Mouse (Mus musculus) MEL (cell line): Measurements from ENCODE around the gene Gm47791. TPM values are rescaled to one million over a fixed set of nuclear protein-coding genes. Genes with fewer than 3 reads are reported as not detected.
A peak's percentile ranks its signal among the peaks of the same experiment; 100 is the strongest.

Experiments used
- DNase-seq: peaks from one replicate; pipeline ENCODE4 v3.0.0; 2011; ENCODE audit warnings: low read depth, low spot score
- H3K27ac ChIP-seq: 2 replicates; pipeline ENCODE4 v1.5.1; 2012; ENCODE audit warnings: low read depth, mild to moderate bottlenecking, control low read depth, low read length, moderate library complexity; ENCODE audit not compliant: control insufficient read depth
- H3K27me3 ChIP-seq, 2 experiments: fragments of 150-350 bp in 1 of 2; sonication (generic) in 1 of 2; 2 replicates each; pipeline ENCODE4 v1.6.1; 2012; ENCODE audit warnings: low read length in 2 of 2, mild to moderate bottlenecking in 2 of 2, improper control_type of control experiment in 1 of 2, moderate library complexity in 1 of 2; ENCODE audit not compliant: insufficient read depth in 2 of 2, control insufficient read depth in 1 of 2
- H3K36me3 ChIP-seq, 2 experiments: 2 replicates each; pipeline ENCODE4 v1.6.1; 2012 to 2014; ENCODE audit warnings: low read length in 2 of 2, improper control_type of control experiment in 1 of 2, inconsistent platforms in 1 of 2, mild to moderate bottlenecking in 1 of 2; ENCODE audit not compliant: insufficient read depth in 2 of 2, control insufficient read depth in 1 of 2
- H3K4me1 ChIP-seq, 2 experiments: fragments of 150-350 bp in 1 of 2; sonication (generic) in 1 of 2; 2 replicates each; pipeline ENCODE4 v1.6.1; 2012; ENCODE audit warnings: low read length in 2 of 2, improper control_type of control experiment in 1 of 2, mild to moderate bottlenecking in 1 of 2; ENCODE audit not compliant: insufficient read depth in 2 of 2, control insufficient read depth in 1 of 2
- H3K4me3 ChIP-seq, 2 experiments: fragments of 150-350 bp in 1 of 2; sonication (generic) in 1 of 2; 2 replicates each; pipeline ENCODE4 v1.5.1; 2012; ENCODE audit warnings: low read depth in 2 of 2, low read length in 2 of 2, mild to moderate bottlenecking in 2 of 2, moderate library complexity in 2 of 2, control low read depth in 1 of 2, improper control_type of control experiment in 1 of 2; ENCODE audit not compliant: control insufficient read depth in 1 of 2, insufficient read depth in 1 of 2
- H3K79me2 ChIP-seq: 2 replicates; pipeline ENCODE4 v1.6.1; 2012; ENCODE audit warnings: mild to moderate bottlenecking, low read length, moderate library complexity; ENCODE audit not compliant: control insufficient read depth, poor library complexity, insufficient read depth
- H3K9ac ChIP-seq: 2 replicates; pipeline ENCODE4 v1.6.1; 2012; ENCODE audit warnings: low read depth, mild to moderate bottlenecking, control low read depth, low read length, moderate library complexity; ENCODE audit not compliant: control insufficient read depth, poor library complexity, severe bottlenecking
- H3K9me3 ChIP-seq: fragments of 150-350 bp; sonication (generic); replicated peaks from 2 replicates; pipeline ENCODE4 v1.6.1; 2012; ENCODE audit warnings: mild to moderate bottlenecking, low read length, improper control_type of control experiment, moderate library complexity; ENCODE audit not compliant: insufficient read depth
- CTCF ChIP-seq, 3 experiments: IDR thresholded peaks in 2 of 3; conservative IDR thresholded peaks in 1 of 3; 2 replicates each; pipeline ENCODE4 v1.5.1; 2011 to 2012; ENCODE audit warnings: low read length in 3 of 3, low read depth in 2 of 3, mild to moderate bottlenecking in 2 of 3, improper control_type of control experiment in 1 of 3, inconsistent platforms in 1 of 3, mixed read lengths in 1 of 3, moderate library complexity in 1 of 3; ENCODE audit not compliant: control insufficient read depth in 1 of 3, insufficient read depth in 1 of 3, poor library complexity in 1 of 3, severe bottlenecking in 1 of 3
- EP300 ChIP-seq, 2 experiments: IDR thresholded peaks; 2 replicates each; pipeline ENCODE4 v1.6.1; 2011; ENCODE audit warnings: improper control_type of control experiment in 2 of 2, low read length in 2 of 2, low read depth in 1 of 2, mild to moderate bottlenecking in 1 of 2
- JUND ChIP-seq: IDR thresholded peaks from 2 replicates; pipeline ENCODE4 v1.6.1; 2011; ENCODE audit warnings: low read depth, mild to moderate bottlenecking, improper control_type of control experiment, low read length
- MAZ ChIP-seq: IDR thresholded peaks from 2 replicates; pipeline ENCODE4 v1.6.1; 2012; ENCODE audit warnings: low read depth, mild to moderate bottlenecking, inconsistent platforms, low read length, improper control_type of control experiment
- NELFE ChIP-seq: IDR thresholded peaks from 2 replicates; pipeline ENCODE4 v1.6.1; 2011; ENCODE audit warnings: low read depth, low read length, improper control_type of control experiment
- POLR2A ChIP-seq, 2 experiments: IDR thresholded peaks; 2 replicates each; pipeline ENCODE4 v1.6.1; 2011 to 2012; ENCODE audit warnings: low read length in 2 of 2, mild to moderate bottlenecking in 2 of 2, control low read depth in 1 of 2, improper control_type of control experiment in 1 of 2, low read depth in 1 of 2, moderate library complexity in 1 of 2; ENCODE audit not compliant: control insufficient read depth in 1 of 2, insufficient read depth in 1 of 2, poor library complexity in 1 of 2
- RAD21 ChIP-seq: IDR thresholded peaks from 2 replicates; pipeline ENCODE4 v1.6.1; 2011; ENCODE audit warnings: mild to moderate bottlenecking, low read depth, low read length, improper control_type of control experiment
- SMC3 ChIP-seq: IDR thresholded peaks from 2 replicates; pipeline ENCODE4 v1.6.1; 2011; ENCODE audit warnings: low read depth, low read length, improper control_type of control experiment
- UBTF ChIP-seq: IDR thresholded peaks from 2 replicates; pipeline ENCODE4 v1.6.1; 2012; ENCODE audit warnings: low read depth, mild to moderate bottlenecking, inconsistent platforms, low read length, improper control_type of control experiment, moderate library complexity, borderline replicate concordance; ENCODE audit not compliant: insufficient read depth
- ZC3H11A ChIP-seq: IDR thresholded peaks from 2 replicates; pipeline ENCODE4 v1.6.1; 2012; ENCODE audit warnings: low read depth, mild to moderate bottlenecking, inconsistent platforms, low read length, improper control_type of control experiment
- ZKSCAN1 ChIP-seq: IDR thresholded peaks from 2 replicates; pipeline ENCODE4 v1.6.1; 2012; ENCODE audit warnings: low read depth, mild to moderate bottlenecking, inconsistent platforms, low read length, improper control_type of control experiment, moderate library complexity
- ZNF384 ChIP-seq: IDR thresholded peaks from 2 replicates; pipeline ENCODE4 v1.6.1; 2012; ENCODE audit warnings: low read depth, mild to moderate bottlenecking, inconsistent platforms, low read length, improper control_type of control experiment
- polyA plus RNA-seq, 2 experiments: library from polyadenylated mRNA; stranded (reverse) in 1 of 2; unstranded in 1 of 2; fragments of >175 nt in 1 of 2; fragments of >200 nt in 1 of 2; gene quantifications; 2 replicates each; pipeline versions ENCODE4 v1.2.1 to v1.2.4; 2012; ENCODE audit warnings: low replicate concordance in 2 of 2, low read depth in 1 of 2; ENCODE audit not compliant: insufficient read length in 2 of 2, insufficient read depth in 1 of 2, missing spikeins in 1 of 2
- total RNA-seq: library from RNA; depleted of rRNA; stranded (reverse); fragments of 300-350 nt; gene quantifications from 2 replicates; pipeline ENCODE4 v1.2.3, GENCODE M21; 2012

Gm47791 gene
- total and polyA plus RNA-seq, 3 experiments: not detected

- Histone ChIP-seq H3K27me3 (no peaks in the 10 kb centered on the region), H3K9me3 (no peaks in the 10 kb centered on the region), H3K4me1 (no peaks in the 10 kb centered on the region), H3K9ac (no peak overlapping the region), H3K79me2 (no peaks in the 10 kb centered on the region), H3K36me3 (peaks cover 0 to 1% of the 10 kb centered on the region in 2 experiments; a peak in 2 of 4 replicates), H3K27ac (no peak overlapping the region), H3K4me3 (no peak overlapping the region)
- TF ChIP-seq ZNF384 (no peak), SMC3 (peak; percentile 68), ZC3H11A (peak; percentile 56), CTCF (IDR thresholded peaks at IDR 0.05 in 2 of 3, conservative IDR thresholded peaks at IDR 0.05 in 1 of 3; ENCODE audit: control insufficient read depth in 1 of 3, insufficient read depth in 1 of 3, low read depth in 2 of 3, low read length in 3 of 3, poor library complexity in 1 of 3, severe bottlenecking in 1 of 3) (peak; percentile 62 to 73 (median 68)), ZKSCAN1 (no peak), RAD21 (peak; percentile 58)
- DNase-seq: peak; percentile 70
Observed at GRCm38 (mm10) chr1:82759520-82759919, 11.5 kb downstream of the Gm47791 start.

GRCm38 (mm10) chr1:82747714-82748452, 23.2 kb downstream of the Gm47791 start:
- H3K79me2 ChIP-seq: no peaks in the 10 kb centered on the region
- H3K9me3 ChIP-seq: no peaks in the 10 kb centered on the region
- no peak overlapping the region for H3K27ac ChIP-seq
- H3K4me1 ChIP-seq: peaks cover 0 to 9% of the 10 kb centered on the region in 2 experiments; a peak in 3 of 4 replicates
- no peak overlapping the region for H3K4me3 ChIP-seq
- H3K27me3 ChIP-seq: no peaks in the 10 kb centered on the region
- H3K36me3 ChIP-seq: peaks cover under 1 to 3% of the 10 kb centered on the region in 2 experiments; a peak in 3 of 4 replicates
- DNase-seq: peak; percentile 34
- no peak overlapping the region for H3K9ac ChIP-seq
- TF ChIP-seq EP300 (IDR thresholded peaks at IDR 0.05; ENCODE audit: low read depth in 1 of 2, low read length in 2 of 2) (peak in 1 of 2 experiments; percentile 21; a peak in 1 of 4 replicates), RAD21 (no peak), ZC3H11A (no peak), JUND (no peak), ZNF384 (peak; percentile 76), POLR2A (IDR thresholded peaks at IDR 0.05; ENCODE audit: control insufficient read depth in 1 of 2, insufficient read depth in 1 of 2, low read depth in 1 of 2, low read length in 2 of 2, poor library complexity in 1 of 2) (no peak), UBTF (no peak)

GRCm38 (mm10) chr1:82746408-82746807, 24.6 kb downstream of the Gm47791 start:
- Histone ChIP-seq H3K79me2 (no peaks in the 10 kb centered on the region), H3K9ac (no peak overlapping the region), H3K9me3 (no peaks in the 10 kb centered on the region), H3K4me1 (peaks cover 0 to 9% of the 10 kb centered on the region in 2 experiments; a peak in 3 of 4 replicates)
- no peak for TF ChIP-seq NELFE
- no peak for TF ChIP-seq ZKSCAN1
- no peak for TF ChIP-seq SMC3
- TF ChIP-seq MAZ: no peak
- TF ChIP-seq, all 39 proteins: peak for 0
- H3K36me3 ChIP-seq: peaks cover 3 to 9% of the 10 kb centered on the region in 2 experiments
- H3K27me3 ChIP-seq: no peaks in the 10 kb centered on the region
- no peak overlapping the region for H3K27ac ChIP-seq
- DNase-seq: no peak
- H3K4me3 ChIP-seq: no peak overlapping the region
